Mouse (Mus musculus) common myeloid progenitor, adult 5-6 weeks (primary cell): ENCODE results near the gene Spryd4. TPM values are rescaled to one million over a fixed set of nuclear protein-coding genes. Genes with fewer than 3 reads are reported as not detected.
"Not testable (repeated sequence)": the region's sequence is repeated elsewhere in the genome, so short reads cannot be mapped to it uniquely, and the experiment has no call there.

ENCODE experiments used
- ATAC-seq: replicated peaks from 2 replicates; pipeline ENCODE4 v1.8.0; 2016; ENCODE audit warnings: low read depth, mild to moderate bottlenecking, moderate TSS enrichment, inconsistent platforms; ENCODE audit not compliant: poor library complexity, severe bottlenecking
- total RNA-seq: library from RNA; stranded (forward); fragments of 200-1000, 187-1606 nt; gene quantifications from 2 replicates; pipeline ENCODE4 v1.2.3, GENCODE M21; 2017

The Spryd4 gene
- total RNA-seq, result 18.1 and 24.8 TPM in 2 replicates

- ATAC-seq, result peak; percentile 90
Measured at GRCm38 (mm10) chr10:128211390-128212108, at the start of gene Spryd4. Spryd4 (minus strand) TSS chr10:128211807.

GRCm38 (mm10) chr10:128260376-128260775 is 48.8 kb upstream of the Spryd4 start:
- not testable (repeated sequence) for ATAC-seq

- ATAC-seq, result no peak
Measured at GRCm38 (mm10) chr10:128259946-128260345, 48.3 kb upstream of the Spryd4 start.

GRCm38 (mm10) chr10:128258953-128259352 is 47.3 kb upstream of the Spryd4 start:
- ATAC-seq, result peak; percentile 98

GRCm38 (mm10) chr10:128256328-128256727 is 44.7 kb upstream of the Spryd4 start:
- no peak for ATAC-seq

GRCm38 (mm10) chr10:128255925-128256324 is 44.3 kb upstream of the Spryd4 start:
- ATAC-seq, result no peak

GRCm38 (mm10) chr10:128253677-128254255 is 42.2 kb upstream of the Spryd4 start, which contains the start of gene Apon:
Apon (plus strand) TSS chr10:128254096.
- ATAC-seq, result no peak

GRCm38 (mm10) chr10:128250565-128250964 is 39.0 kb upstream of the Spryd4 start:
- ATAC-seq, result no peak

GRCm38 (mm10) chr10:128247020-128247732 is 35.6 kb upstream of the Spryd4 start:
- ATAC-seq, result no peak

GRCm38 (mm10) chr10:128244121-128244520 is 32.5 kb upstream of the Spryd4 start:
- no peak for ATAC-seq

GRCm38 (mm10) chr10:128243252-128243651 is 31.6 kb upstream of the Spryd4 start:
- no peak for ATAC-seq

GRCm38 (mm10) chr10:128240131-128240530 is 28.5 kb upstream of the Spryd4 start:
- peak; percentile 36; the same call in 1 of the 2 replicates for ATAC-seq

GRCm38 (mm10) chr10:128239140-128239539 is 27.5 kb upstream of the Spryd4 start:
- ATAC-seq, result peak; percentile 24; the same call in 1 of the 2 replicates

GRCm38 (mm10) chr10:128237807-128238480 is 26.3 kb upstream of the Spryd4 start:
- ATAC-seq, result peak; percentile 39

GRCm38 (mm10) chr10:128236321-128236720 is 24.7 kb upstream of the Spryd4 start:
- ATAC-seq, result no peak

GRCm38 (mm10) chr10:128232420-128232985 is 20.9 kb upstream of the Spryd4 start:
- ATAC-seq, result peak; percentile 74

GRCm38 (mm10) chr10:128231697-128232419 is 20.3 kb upstream of the Spryd4 start, which contains the start of gene Timeless:
Timeless (plus strand) TSS chr10:128232065.
- ATAC-seq, result peak; percentile 53

GRCm38 (mm10) chr10:128231146-128231545 is 19.5 kb upstream of the Spryd4 start:
- no peak; the same call in 1 of the 2 replicates for ATAC-seq

GRCm38 (mm10) chr10:128230582-128230981 is 19.0 kb upstream of the Spryd4 start:
- no peak for ATAC-seq
